Mouse (Mus musculus): ENCODE data around the gene Mdh1b.

DNA sequence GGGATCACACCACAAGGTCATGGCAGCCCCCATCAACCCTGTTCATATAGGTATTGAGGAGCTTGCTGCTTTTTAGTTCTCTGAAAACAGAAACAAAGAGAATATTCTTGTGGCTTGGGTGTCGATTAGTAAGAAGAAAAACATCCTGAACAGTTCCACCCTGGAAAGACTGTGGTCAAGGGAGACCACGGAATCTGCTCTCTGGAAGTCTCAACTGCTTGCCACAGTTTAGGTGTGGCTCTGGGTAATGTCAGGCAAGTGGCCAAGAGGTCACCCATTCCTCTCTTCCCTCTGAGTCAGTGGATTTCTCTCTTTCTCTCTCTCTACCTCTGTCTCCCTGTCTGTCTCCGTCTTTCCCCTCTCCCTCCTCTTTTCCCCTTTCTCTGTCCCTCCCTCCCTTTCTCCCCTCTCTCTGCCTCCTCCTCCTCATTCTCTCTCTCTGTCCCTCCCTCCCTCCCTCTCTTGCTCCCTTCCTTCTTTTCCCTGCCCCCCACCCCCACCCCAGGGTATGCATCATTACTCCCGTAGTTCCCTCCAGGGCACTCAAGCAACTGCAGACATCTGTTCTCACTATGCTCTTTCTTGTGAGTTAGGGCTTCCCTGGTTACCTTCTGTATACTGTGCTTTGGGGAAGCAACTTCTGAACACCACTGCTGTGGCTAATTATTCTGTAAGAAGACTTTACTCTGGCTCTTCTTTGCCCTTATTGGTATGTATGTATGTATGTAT is 46.9 kb upstream of the Mdh1b start:
- TF ChIP-seq CTCF (IDR thresholded peaks at IDR 0.05), result no peak
- no peak for TF ChIP-seq EP300 (IDR thresholded peaks at IDR 0.05)
